Mouse (Mus musculus) C2C12 (cell line): ENCODE results near the gene Ffar3. TPM values are rescaled to one million over a fixed set of nuclear protein-coding genes. Genes with fewer than 3 reads are reported as not detected.

Experiments
- H3K27me3 ChIP-seq: one replicate; pipeline ENCODE4 v1.6.1; 2011; ENCODE audit not compliant: control insufficient read depth, insufficient read depth, insufficient read length
- H3K36me3 ChIP-seq: one replicate; pipeline ENCODE4 v1.6.1; 2011; ENCODE audit not compliant: control insufficient read depth, insufficient read depth
- H3K4me3 ChIP-seq: one replicate; pipeline ENCODE4 v1.5.1; 2011; ENCODE audit warnings: mild to moderate bottlenecking, control low read depth; ENCODE audit not compliant: poor library complexity, insufficient read depth, severe bottlenecking
- H3K79me2 ChIP-seq: one replicate; pipeline ENCODE4 v1.6.1; 2011; ENCODE audit not compliant: control insufficient read depth, insufficient read depth
- H3K79me3 ChIP-seq: one replicate; pipeline ENCODE4 v1.6.1; 2011; ENCODE audit warnings: low read depth, control low read depth
- H3ac ChIP-seq: one replicate; pipeline ENCODE3; 2011; ENCODE audit warnings: low read depth; ENCODE audit not compliant: control insufficient read depth, insufficient read length
- CEBPB ChIP-seq: IDR thresholded peaks from one replicate; pipeline ENCODE4 v1.6.1; 2011; ENCODE audit warnings: low read depth, mild to moderate bottlenecking, control low read depth, moderate library complexity
- CTCF ChIP-seq: IDR thresholded peaks from one replicate; pipeline ENCODE4 v1.5.1; 2011; ENCODE audit not compliant: control insufficient read depth, insufficient read depth, insufficient read length
- FOSL1 ChIP-seq: IDR thresholded peaks from one replicate; pipeline ENCODE4 v1.8.0; 2011; ENCODE audit warnings: mild to moderate bottlenecking, low read length; ENCODE audit not compliant: poor library complexity, insufficient read depth, severe bottlenecking
- MAX ChIP-seq: IDR thresholded peaks from one replicate; pipeline ENCODE4 v1.6.1; 2011; ENCODE audit warnings: mild to moderate bottlenecking, control low read depth
- MYOD1 ChIP-seq: IDR thresholded peaks from one replicate; pipeline ENCODE4 v1.6.1; 2011; ENCODE audit warnings: low read depth; ENCODE audit not compliant: control insufficient read depth, insufficient read length
- MYOG ChIP-seq: IDR thresholded peaks from one replicate; pipeline ENCODE4 v1.6.1; 2011; ENCODE audit not compliant: control insufficient read depth, insufficient read length; ENCODE audit errors: extremely low read depth
- USF1 ChIP-seq: IDR thresholded peaks from one replicate; pipeline ENCODE4 v1.6.1; 2011; ENCODE audit warnings: low read depth, mild to moderate bottlenecking, control low read depth, moderate library complexity
- long read RNA-seq, 2 experiments: library from polyadenylated mRNA; unstranded; transcript quantifications; one replicate each; pipeline ENCODE4 v2.0.0; 2019 to 2020
- polyA plus RNA-seq: library from polyadenylated mRNA; unstranded; fragments of >200 nt; fragmentation: generic; extraction: Trizol; gene quantifications from one replicate; pipeline ENCODE4 v1.2.1, GENCODE M21; 2012; ENCODE audit warnings: missing spikeins

The Ffar3 gene
- not detected for polyA plus RNA-seq
- long read RNA-seq, experiment 1 = 0 reads
- long read RNA-seq, experiment 2 = 0 reads

GRCm38 (mm10) chr7:30856078-30856477 lies at the start of gene Ffar3:
Gene Ffar3, minus strand, starts transcription at chr7:30856178.
- Histone ChIP-seq H3K79me3 (no peaks in the 10 kb centered on the region), H3K79me2 (no peaks in the 10 kb centered on the region), H3K27me3 (peaks cover 40% of the 10 kb centered on the region), H3ac (no peak within 1 kb of the TSS), H3K36me3 (no peaks in the 10 kb centered on the region), H3K4me3 (no peak within 1 kb of the TSS)
- TF ChIP-seq USF1 (no peak), MAX (no peak), MYOD1 (no peak), CEBPB (no peak)

GRCm38 (mm10) chr7:30904042-30904441 lies 48.1 kb upstream of the Ffar3 start:
- Histone ChIP-seq H3K36me3 (no peaks in the 10 kb centered on the region), H3K4me3 (no peak overlapping the region), H3ac (no peak overlapping the region), H3K27me3 (peaks cover 26% of the 10 kb centered on the region), H3K79me3 (no peaks in the 10 kb centered on the region), H3K79me2 (no peaks in the 10 kb centered on the region)
- TF ChIP-seq MYOD1 = no peak
- TF ChIP-seq CTCF = no peak
- no peak for TF ChIP-seq MYOG
- no peak for TF ChIP-seq FOSL1
- TF ChIP-seq USF1 = no peak
- TF ChIP-seq MAX = no peak
- TF ChIP-seq CEBPB = no peak

- TF ChIP-seq MYOD1 (no peak), MAX (no peak), CEBPB (no peak), USF1 (no peak), MYOG (no peak), CTCF (no peak), FOSL1 (no peak)
- peaks cover 7% of the 10 kb centered on the region for H3K27me3 ChIP-seq
- H3K4me3 ChIP-seq = no peak overlapping the region
- H3K79me2 ChIP-seq = no peaks in the 10 kb centered on the region
- H3ac ChIP-seq = no peak overlapping the region
- H3K36me3 ChIP-seq = no peaks in the 10 kb centered on the region
- H3K79me3 ChIP-seq = no peaks in the 10 kb centered on the region
These were observed 39.2 kb upstream of the Ffar3 start for GRCm38 (mm10) chr7:30895217-30895616.

- peaks cover 10% of the 10 kb centered on the region for H3K27me3 ChIP-seq
- no peaks in the 10 kb centered on the region for H3K79me3 ChIP-seq
- no peaks in the 10 kb centered on the region for H3K79me2 ChIP-seq
- H3ac ChIP-seq = no peak overlapping the region
- no peaks in the 10 kb centered on the region for H3K36me3 ChIP-seq
- TF ChIP-seq MAX (no peak), FOSL1 (no peak), MYOG (no peak), CTCF (no peak), CEBPB (no peak), USF1 (no peak), MYOD1 (no peak)
- no peak overlapping the region for H3K4me3 ChIP-seq
These were observed 36.5 kb upstream of the Ffar3 start for GRCm38 (mm10) chr7:30892515-30892914.

- Histone ChIP-seq H3K4me3 (no peak overlapping the region), H3K79me2 (no peaks in the 10 kb centered on the region), H3K36me3 (no peaks in the 10 kb centered on the region), H3K79me3 (no peaks in the 10 kb centered on the region), H3ac (no peak overlapping the region), H3K27me3 (peaks cover 13% of the 10 kb centered on the region)
- TF ChIP-seq MAX = no peak
These were observed 35.8 kb upstream of the Ffar3 start for GRCm38 (mm10) chr7:30891746-30892145.

- no peak for TF ChIP-seq MAX
- no peaks in the 10 kb centered on the region for H3K79me3 ChIP-seq
- no peak overlapping the region for H3ac ChIP-seq
- no peaks in the 10 kb centered on the region for H3K79me2 ChIP-seq
- no peak overlapping the region for H3K4me3 ChIP-seq
- H3K36me3 ChIP-seq = no peaks in the 10 kb centered on the region
- peaks cover 13% of the 10 kb centered on the region for H3K27me3 ChIP-seq
These were observed 34.7 kb upstream of the Ffar3 start for GRCm38 (mm10) chr7:30890681-30891080.

- H3K79me2 ChIP-seq = no peaks in the 10 kb centered on the region
- no peaks in the 10 kb centered on the region for H3K36me3 ChIP-seq
- no peaks in the 10 kb centered on the region for H3K79me3 ChIP-seq
- no peak overlapping the region for H3ac ChIP-seq
- TF ChIP-seq MAX = no peak
- no peak for TF ChIP-seq MYOG
- TF ChIP-seq CTCF = no peak
- no peak for TF ChIP-seq USF1
- no peak for TF ChIP-seq CEBPB
- no peak for TF ChIP-seq MYOD1
- H3K4me3 ChIP-seq = no peak overlapping the region
- H3K27me3 ChIP-seq = peaks cover 13% of the 10 kb centered on the region
These were observed 32.8 kb upstream of the Ffar3 start for GRCm38 (mm10) chr7:30888786-30889185.
